Mouse (Mus musculus) right cerebral cortex, postnatal 4 days (tissue): ENCODE measurements around the gene Flt1.

Source experiments
- DNase-seq: peaks from one replicate; pipeline ENCODE4 v3.0.0-alpha.2; 2022

The Flt1 gene

GRCm38 (mm10) chr5:147539815-147540214 is 186.0 kb downstream of the Flt1 start:
- DNase-seq, result no peak

- DNase-seq, result no peak
These were observed 186.4 kb downstream of the Flt1 start for GRCm38 (mm10) chr5:147539409-147539808.

GRCm38 (mm10) chr5:147532031-147532430 is 193.8 kb downstream of the Flt1 start:
- no peak for DNase-seq

GRCm38 (mm10) chr5:147527788-147528187 is 198.0 kb downstream of the Flt1 start:
- no peak for DNase-seq

- no peak for DNase-seq
These were observed 198.8 kb downstream of the Flt1 start for GRCm38 (mm10) chr5:147527006-147527405.
